Mouse (Mus musculus): Measurements from ENCODE around the gene Parl. TPM values are rescaled to one million over a fixed set of nuclear protein-coding genes. Genes with fewer than 3 reads are reported as not detected.

The Parl gene
- total RNA-seq (2012; rRNA removed) (65.7 and 79.2 TPM in 2 replicates), polyA plus RNA-seq (2012; ENCODE audit: insufficient read depth in 1 of 2, insufficient read length in 2 of 2, low read depth in 1 of 2, low replicate concordance in 2 of 2, missing spikeins in 1 of 2) (100 to 1,000 TPM; 126 to 241 TPM)

- Histone ChIP-seq H3K9me3 (replicated peaks; ENCODE audit: insufficient read depth, low read length) (no peaks in the 10 kb centered on the region), H3K27me3 (ENCODE audit: control insufficient read depth in 1 of 2, insufficient read depth in 2 of 2, low read length in 2 of 2) (no peaks in the 10 kb centered on the region), H3K9ac (ENCODE audit: control insufficient read depth, low read depth, low read length, poor library complexity, severe bottlenecking) (peak within 1 kb of the TSS; percentile 92), H3K27ac (ENCODE audit: control insufficient read depth, low read depth, low read length) (peak within 1 kb of the TSS; percentile 63), H3K4me1 (ENCODE audit: control insufficient read depth in 1 of 2, insufficient read depth in 2 of 2, low read length in 2 of 2) (peaks cover 0 to 15% of the 10 kb centered on the region in 2 experiments; a peak in 3 of 4 replicates), H3K79me2 (ENCODE audit: control insufficient read depth, insufficient read depth, low read length, poor library complexity) (peaks cover 25% of the 10 kb centered on the region), H3K36me3 (ENCODE audit: control insufficient read depth in 1 of 2, insufficient read depth in 2 of 2, low read length in 2 of 2) (peaks cover 0 to 22% of the 10 kb centered on the region in 2 experiments; a peak in 2 of 4 replicates), H3K4me3 (ENCODE audit: control insufficient read depth in 1 of 2, insufficient read depth in 1 of 2, low read depth in 2 of 2, low read length in 2 of 2) (peak within 1 kb of the TSS; percentile 88 to 94)
- peak; percentile 98 for DNase-seq (ENCODE audit: low read depth, low spot score)
- TF ChIP-seq ETS1 (IDR thresholded peaks at IDR 0.05; ENCODE audit: low read depth, low read length) (peak; percentile 83), CTCF (IDR thresholded peaks at IDR 0.05 in 2 of 3, conservative IDR thresholded peaks at IDR 0.05 in 1 of 3; ENCODE audit: control insufficient read depth in 1 of 3, insufficient read depth in 1 of 3, low read depth in 2 of 3, low read length in 3 of 3, poor library complexity in 1 of 3, severe bottlenecking in 1 of 3) (peak in 2 of 3 experiments; percentile 68 to 92; a peak in 5 of 6 replicates), MXI1 (IDR thresholded peaks at IDR 0.05; ENCODE audit: low read depth, low read length) (peak; percentile 87), KAT2A (conservative IDR thresholded peaks at IDR 0.05; ENCODE audit: low read depth, low read length) (peak; percentile 72), NRF1 (IDR thresholded peaks at IDR 0.05; ENCODE audit: insufficient read depth, low read depth, low read length, poor library complexity, severe bottlenecking) (no peak), JUND (IDR thresholded peaks at IDR 0.05; ENCODE audit: low read depth, low read length) (peak; percentile 84), NELFE (IDR thresholded peaks at IDR 0.05; ENCODE audit: low read depth, low read length) (peak; percentile 74), ZC3H11A (IDR thresholded peaks at IDR 0.05; ENCODE audit: low read depth, low read length) (peak; percentile 80), MAX (IDR thresholded peaks at IDR 0.05; ENCODE audit: low read length) (peak; percentile 95), USF2 (IDR thresholded peaks at IDR 0.05; ENCODE audit: borderline replicate concordance in 1 of 2, insufficient read depth in 1 of 2, low read depth in 1 of 2, low read length in 2 of 2) (no peak), POLR2AphosphoS2 (IDR thresholded peaks at IDR 0.05; ENCODE audit: low read length) (peak; percentile 59; the same call in 1 of the 2 replicates), GATA1 (IDR thresholded peaks at IDR 0.05; ENCODE audit: low read depth, low read length) (peak; percentile 99), POLR2AphosphoS5 (IDR thresholded peaks at IDR 0.05; ENCODE audit: borderline replicate concordance, low read depth, low read length) (no peak), TCF12 (IDR thresholded peaks at IDR 0.05; ENCODE audit: low read depth, low read length) (peak; percentile 97), POLR2A (IDR thresholded peaks at IDR 0.05; ENCODE audit: control insufficient read depth in 1 of 2, insufficient read depth in 1 of 2, low read depth in 1 of 2, low read length in 2 of 2, poor library complexity in 1 of 2) (peak; percentile 52 to 78; a peak in 3 of 4 replicates), BHLHE40 (IDR thresholded peaks at IDR 0.05; ENCODE audit: borderline replicate concordance, low read depth, low read length) (peak; percentile 71; the same call in 1 of the 2 replicates), MYC (IDR thresholded peaks at IDR 0.05; ENCODE audit: low read depth, low read length) (peak; percentile 96), SIN3A (IDR thresholded peaks at IDR 0.05; ENCODE audit: low read length) (peak; percentile 93), TBP (IDR thresholded peaks at IDR 0.05; ENCODE audit: low read depth, low read length) (peak; percentile 74), MAFK (IDR thresholded peaks at IDR 0.05; ENCODE audit: borderline replicate concordance, low read depth, low read length) (peak; percentile 86; the same call in 1 of the 2 replicates), E2F4 (IDR thresholded peaks at IDR 0.05; ENCODE audit: borderline replicate concordance, low read depth, low read length) (no peak), SMC3 (IDR thresholded peaks at IDR 0.05; ENCODE audit: low read depth, low read length) (peak; percentile 75), MAZ (IDR thresholded peaks at IDR 0.05; ENCODE audit: low read depth, low read length) (peak; percentile 82; the same call in 1 of the 2 replicates), USF1 (IDR thresholded peaks at IDR 0.05; ENCODE audit: low read depth, low read length) (peak; percentile 65; the same call in 1 of the 2 replicates), TAL1 (IDR thresholded peaks at IDR 0.05; ENCODE audit: low read length) (peak; percentile 96), ELF1 (IDR thresholded peaks at IDR 0.05; ENCODE audit: low read depth, low read length) (peak; percentile 95), GABPA (IDR thresholded peaks at IDR 0.05; ENCODE audit: low read depth, low read length) (peak; percentile 63; the same call in 1 of the 2 replicates), CHD2 (IDR thresholded peaks at IDR 0.05; ENCODE audit: low read length) (peak; percentile 72), EP300 (IDR thresholded peaks at IDR 0.05; ENCODE audit: low read depth in 1 of 2, low read length in 2 of 2) (peak; percentile 96 to 98), RAD21 (IDR thresholded peaks at IDR 0.05; ENCODE audit: low read depth, low read length) (peak; percentile 81), UBTF (IDR thresholded peaks at IDR 0.05; ENCODE audit: borderline replicate concordance, insufficient read depth, low read depth, low read length) (no peak), ZNF384 (IDR thresholded peaks at IDR 0.05; ENCODE audit: low read depth, low read length) (peak; percentile 100), HCFC1 (IDR thresholded peaks at IDR 0.05; ENCODE audit: low read depth, low read length) (peak; percentile 91), MEF2A (IDR thresholded peaks at IDR 0.05; ENCODE audit: extremely low read depth, insufficient replicate concordance, low read depth, low read length, poor library complexity, severe bottlenecking) (0 out of 2 replicates have a peak, but pooled peaks have one; percentile 67)
These were observed at the start of gene Parl for GRCm38 (mm10) chr16:20301770-20302649. Parl (minus strand) TSS chr16:20302387.

Measured in MEL (cell line).